Mouse (Mus musculus): ENCODE results near the gene Thg1l.

GRCm38 (mm10) chr11:45943891-45944642 is 11.2 kb downstream of the Thg1l start:
- TF ChIP-seq CTCF (IDR thresholded peaks at IDR 0.05; ENCODE audit: extremely low read depth, insufficient read length, insufficient replicate concordance, low read depth, low read length) (no peak), POLR2A (IDR thresholded peaks at IDR 0.05; ENCODE audit: low read depth, low read length) (no peak)
